Mouse (Mus musculus) liver, adult 2 months (tissue): ENCODE data around the gene Adcy2. TPM values are rescaled to one million over a fixed set of nuclear protein-coding genes. Genes with fewer than 3 reads are reported as not detected.
A peak's percentile ranks its signal among the peaks of the same experiment; 100 is the strongest.

ENCODE experiments used
- DNase-seq: peaks from one replicate; pipeline ENCODE4 v3.0.0-alpha.2; 2011; ENCODE audit warnings: low read depth, low spot score; ENCODE audit errors: extremely low read depth
- H3K27ac ChIP-seq: fragments of 200-500 bp; replicated peaks from 2 replicates; pipeline ENCODE4 v1.5.1; 2012; ENCODE audit warnings: low read depth, mild to moderate bottlenecking, control low read depth, inconsistent platforms, low read length; ENCODE audit not compliant: insufficient read depth
- H3K27me3 ChIP-seq: fragments of 200-500 bp; 2 replicates; pipeline ENCODE4 v1.6.1; 2012; ENCODE audit warnings: mild to moderate bottlenecking, moderate library complexity, low read length, inconsistent platforms; ENCODE audit not compliant: control insufficient read depth, insufficient read depth
- H3K36me3 ChIP-seq: fragments of 200-500 bp; 2 replicates; pipeline ENCODE4 v1.6.1; 2012; ENCODE audit warnings: low read length, inconsistent platforms; ENCODE audit not compliant: control insufficient read depth, insufficient read depth
- H3K4me1 ChIP-seq: fragments of 200-500 bp; 2 replicates; pipeline ENCODE4 v1.6.1; 2011; ENCODE audit warnings: low read length; ENCODE audit not compliant: control insufficient read depth, insufficient read depth
- H3K4me3 ChIP-seq: fragments of 200-500 bp; 2 replicates; pipeline ENCODE4 v1.5.1; 2011; ENCODE audit warnings: low read depth, mild to moderate bottlenecking, control low read depth, low read length, moderate library complexity; ENCODE audit not compliant: insufficient read depth
- H3K79me2 ChIP-seq: fragments of 200-500 bp; 2 replicates; pipeline ENCODE4 v1.6.1; 2012; ENCODE audit warnings: inconsistent platforms, mild to moderate bottlenecking, low read length, moderate library complexity; ENCODE audit not compliant: control insufficient read depth, insufficient read depth
- H3K9ac ChIP-seq: fragments of 200-500 bp; 2 replicates; pipeline ENCODE4 v1.6.1; 2012; ENCODE audit warnings: low read depth, mild to moderate bottlenecking, control low read depth, inconsistent platforms, low read length
- CTCF ChIP-seq: fragments of 200-500 bp; IDR thresholded peaks from 2 replicates; pipeline ENCODE4 v1.5.1; 2011; ENCODE audit warnings: low read depth, low read length, control low read depth
- POLR2A ChIP-seq: fragments of 200-500 bp; IDR thresholded peaks from 2 replicates; pipeline ENCODE4 v1.6.1; 2011; ENCODE audit warnings: low read length, control low read depth; ENCODE audit not compliant: insufficient read depth; ENCODE audit errors: extremely low read depth
- WGBS: fragments of 180-500 bp; shearing (Covaris S2); methylation state at CpG from one replicate; pipeline ENCODE4 v1.1.7; 2018; 5-methylcytosine and 5-hydroxymethylcytosine counted together
- polyA plus RNA-seq: library from polyadenylated mRNA; depleted of rRNA; stranded (reverse); fragments of >200 nt; gene quantifications from 2 replicates; pipeline ENCODE4 v1.2.3, GENCODE M21; 2012
- total RNA-seq: library from RNA; depleted of rRNA; stranded (reverse); fragments of >200 nt; gene quantifications from 2 replicates; pipeline ENCODE4 v1.2.3, GENCODE M21; 2014

Adcy2 gene
- total and polyA plus RNA-seq, 2 experiments, result 0.09 to 0.11 TPM

GRCm38 (mm10) chr13:68680429-68680828 is 318.9 kb downstream of the Adcy2 start:
- Histone ChIP-seq H3K4me3 (no peak overlapping the region), H3K9ac (no peak overlapping the region), H3K79me2 (no peaks in the 10 kb centered on the region), H3K27me3 (no peaks in the 10 kb centered on the region), H3K4me1 (no peaks in the 10 kb centered on the region), H3K36me3 (no peaks in the 10 kb centered on the region), H3K27ac (no peak overlapping the region)
- DNase-seq, result no peak
- no peak for TF ChIP-seq CTCF
- TF ChIP-seq POLR2A, result no peak
- 75% methylated on average over 1 of the region's 1 CpGs for WGBS

GRCm38 (mm10) chr13:68642786-68643185 is 356.6 kb downstream of the Adcy2 start:
- H3K79me2 ChIP-seq, result no peaks in the 10 kb centered on the region
- no peak for DNase-seq
- H3K27ac ChIP-seq, result no peak overlapping the region
- H3K9ac ChIP-seq, result no peak overlapping the region
- no peak overlapping the region for H3K4me3 ChIP-seq
- TF ChIP-seq CTCF (no peak), POLR2A (no peak)
- H3K4me1 ChIP-seq, result no peaks in the 10 kb centered on the region
- WGBS, result 100% methylated on average over 1 of the region's 1 CpGs
- H3K27me3 ChIP-seq, result no peaks in the 10 kb centered on the region
- H3K36me3 ChIP-seq, result no peaks in the 10 kb centered on the region

GRCm38 (mm10) chr13:68627041-68627440 is 372.3 kb downstream of the Adcy2 start:
- 19% methylated on average over 3 of the region's 3 CpGs for WGBS
- Histone ChIP-seq H3K4me3 (no peak overlapping the region), H3K79me2 (no peaks in the 10 kb centered on the region), H3K9ac (no peak overlapping the region), H3K36me3 (no peaks in the 10 kb centered on the region), H3K4me1 (0 out of 2 replicates have a peak, but pooled peaks cover 2% of the 10 kb centered on the region), H3K27ac (no peak overlapping the region), H3K27me3 (0 out of 2 replicates have a peak, but pooled peaks cover 3% of the 10 kb centered on the region)
- peak; percentile 92 for DNase-seq
- TF ChIP-seq CTCF (no peak), POLR2A (no peak)

GRCm38 (mm10) chr13:68622792-68623191 is 376.5 kb downstream of the Adcy2 start:
- Histone ChIP-seq H3K79me2 (no peaks in the 10 kb centered on the region), H3K27me3 (0 out of 2 replicates have a peak, but pooled peaks cover 3% of the 10 kb centered on the region), H3K36me3 (no peaks in the 10 kb centered on the region), H3K27ac (no peak overlapping the region), H3K4me1 (0 out of 2 replicates have a peak, but pooled peaks cover 2% of the 10 kb centered on the region), H3K9ac (no peak overlapping the region), H3K4me3 (no peak overlapping the region)
- peak; percentile 15 for DNase-seq
- TF ChIP-seq POLR2A (no peak), CTCF (no peak)
- WGBS, result 60% methylated on average over 6 of the region's 6 CpGs

DNA sequence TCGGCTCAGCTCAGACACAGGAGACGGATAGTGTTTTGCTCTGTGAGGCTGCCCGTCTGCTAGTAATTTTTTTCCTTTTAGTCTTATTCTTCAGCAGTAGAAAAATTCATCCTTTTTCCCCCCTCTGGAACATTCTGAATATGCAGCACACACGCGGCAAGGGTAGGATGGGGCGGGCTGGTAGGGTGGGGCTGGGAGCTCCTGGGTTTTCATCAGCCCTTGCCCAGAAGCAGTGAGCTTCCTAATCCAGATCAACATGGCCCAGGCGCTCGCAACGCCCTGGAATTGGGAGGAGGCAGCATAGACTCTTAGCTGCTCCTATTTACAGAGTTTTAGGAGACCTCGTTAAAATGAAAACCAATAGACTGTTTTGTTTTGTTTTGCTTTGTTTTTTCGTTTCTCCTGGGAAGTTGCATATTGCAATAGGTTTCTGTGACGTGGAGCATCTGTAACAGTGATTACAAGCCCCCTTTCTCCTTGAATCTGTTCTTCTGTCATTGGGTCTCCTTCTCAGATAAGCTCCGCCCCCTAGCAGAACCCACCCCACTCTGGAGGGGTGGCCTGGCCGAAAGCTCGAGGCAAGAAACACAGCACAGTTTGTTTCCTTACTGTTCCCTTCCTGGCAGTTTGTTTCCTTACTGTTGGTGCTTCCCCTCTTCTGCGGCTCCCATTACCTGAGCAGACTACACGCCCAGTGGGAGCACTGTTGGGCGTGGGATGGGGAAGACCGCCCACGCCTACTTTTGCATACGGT is 391.5 kb downstream of the Adcy2 start:
- no peak for DNase-seq
- Histone ChIP-seq H3K9ac (no peak overlapping the region), H3K79me2 (no peaks in the 10 kb centered on the region), H3K27me3 (no peaks in the 10 kb centered on the region), H3K27ac (no peak overlapping the region), H3K36me3 (no peaks in the 10 kb centered on the region), H3K4me3 (no peak overlapping the region), H3K4me1 (no peaks in the 10 kb centered on the region; the same call in 1 of the 2 replicates)
- 59% methylated on average over 21 of the region's 21 CpGs for WGBS
- TF ChIP-seq CTCF (no peak), POLR2A (no peak)

DNA sequence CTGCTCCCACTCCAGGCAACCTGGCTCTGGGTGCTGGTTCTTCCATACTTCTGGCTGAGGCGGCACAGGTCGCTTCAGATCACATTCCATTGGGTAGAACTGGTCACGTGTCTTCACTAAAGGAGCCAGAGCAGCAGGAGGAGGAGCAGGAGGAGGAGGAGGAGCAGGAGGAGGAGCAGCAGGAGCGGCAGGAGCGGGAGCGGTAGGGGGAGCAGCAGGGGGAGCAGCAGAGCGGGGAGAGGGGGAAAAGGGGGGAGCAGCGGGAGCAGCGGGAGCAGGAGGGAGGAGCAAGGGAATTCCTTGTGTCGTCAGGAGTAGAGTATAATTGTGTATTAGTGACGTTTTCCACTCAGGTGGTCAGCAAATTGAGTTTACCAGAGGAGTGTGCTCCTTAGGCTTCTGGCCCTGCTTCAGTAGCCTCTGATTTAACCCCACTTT is 393.6 kb downstream of the Adcy2 start:
- H3K79me2 ChIP-seq, result no peaks in the 10 kb centered on the region
- peak; percentile 75 for DNase-seq
- 4% methylated on average over 9 of the region's 11 CpGs for WGBS
- 0 out of 2 replicates have a peak, but pooled peaks have one; percentile 11 for TF ChIP-seq CTCF
- TF ChIP-seq POLR2A, result no peak
- peak overlapping the region; percentile 45; the same call in 1 of the 2 replicates for H3K4me3 ChIP-seq
- peak overlapping the region; percentile 12 for H3K9ac ChIP-seq
- H3K4me1 ChIP-seq, result no peaks in the 10 kb centered on the region; the same call in 1 of the 2 replicates
- no peaks in the 10 kb centered on the region for H3K36me3 ChIP-seq
- H3K27me3 ChIP-seq, result no peaks in the 10 kb centered on the region
- no peak overlapping the region for H3K27ac ChIP-seq
